Mouse (Mus musculus) gastrocnemius, postnatal 36 days (tissue): ENCODE measurements at regions not wholly inside any gene's neighbourhood (a gene's known extent, or its start where the extent isn't known, plus 50 kb on each side); places are given as distances from the start of the nearest gene placed in this dataset.

ENCODE experiments used
- DNase-seq, 2 experiments: peaks; one replicate each; pipeline ENCODE4 v3.0.0; 2022
- intact Hi-C: fragments of 180-260 bp; cut with DNase I; formaldehyde crosslinking; loops from one replicate; pipeline ENCODE4 v1.15.1; 2025

DNA sequence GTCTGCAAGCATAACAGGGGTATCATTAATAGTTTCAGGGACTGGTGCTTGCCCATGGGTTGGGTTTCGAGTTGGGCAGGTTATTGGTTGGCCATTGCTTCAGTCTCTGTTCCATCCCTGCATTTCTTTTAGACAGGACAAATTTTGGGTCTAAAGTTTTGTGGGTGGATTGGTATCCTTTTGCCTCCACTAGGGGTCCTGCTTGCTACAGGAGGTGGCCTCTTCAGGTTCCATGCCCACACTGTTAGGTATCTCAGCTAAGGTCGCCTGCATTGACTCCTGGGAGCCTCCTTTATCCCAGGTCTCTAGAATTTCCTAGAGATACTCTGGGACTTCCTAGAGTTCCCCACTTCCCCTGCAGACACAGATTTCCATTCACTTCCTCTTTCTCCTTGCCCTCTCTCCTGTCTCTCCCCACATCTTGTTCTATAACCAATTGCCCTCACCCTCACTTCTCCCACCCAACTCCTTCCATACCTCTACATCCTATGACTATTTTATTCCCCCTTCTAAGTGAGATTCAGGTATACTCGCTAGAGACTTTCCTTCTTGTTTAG, 278.2 kb downstream of the 1700017N19Rik start:
- intact Hi-C loops: no loop called here
- DNase-seq: no peak

DNA sequence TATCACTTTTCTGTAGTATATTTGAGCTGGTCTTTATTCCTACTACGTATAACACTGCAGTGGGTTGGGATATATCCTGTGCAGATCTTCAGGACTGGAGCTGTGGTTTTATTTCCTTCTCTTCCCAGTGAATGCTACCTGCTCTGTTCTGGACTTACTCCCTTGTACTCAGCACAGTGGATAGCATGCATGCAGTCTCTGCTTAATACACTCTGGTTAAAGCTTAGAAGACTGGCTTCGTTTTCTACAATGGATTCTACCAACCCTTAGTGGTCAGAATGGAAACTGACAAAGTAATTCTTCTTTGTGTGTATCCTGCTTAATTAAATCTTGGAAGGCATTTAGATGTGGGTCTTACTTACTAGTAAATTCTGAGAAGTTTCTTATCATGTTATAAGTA, 292.3 kb downstream of the 1700017N19Rik start:
- no peak for DNase-seq
- intact Hi-C loops: no loop called here

- intact Hi-C loops: no loop called here
- no peak for DNase-seq
Measured at GRCm38 (mm10) chr10:100922976-100923375, 332.7 kb downstream of the 1700017N19Rik start.

DNA sequence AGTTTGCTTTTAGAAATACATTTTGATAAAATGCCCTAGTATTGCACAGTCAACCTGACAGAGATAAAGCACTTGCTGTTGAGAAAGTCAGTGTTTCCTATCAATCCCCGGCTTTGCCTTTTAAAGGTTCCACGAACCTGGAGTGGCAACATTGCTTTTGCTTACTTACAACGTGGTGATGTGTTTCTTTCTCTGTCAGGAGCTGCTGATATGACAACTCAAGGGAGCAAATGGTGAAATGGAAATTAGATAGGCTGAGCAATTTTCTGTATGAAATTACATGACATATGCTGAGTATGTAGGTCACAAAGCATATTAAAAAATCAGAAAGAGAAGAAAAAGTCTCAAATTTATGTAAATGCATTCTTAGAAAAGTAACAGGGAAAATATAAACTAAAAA, 336.8 kb downstream of the 1700017N19Rik start:
- intact Hi-C loops: no loop called here
- DNase-seq: no peak

- DNase-seq: no peak
- intact Hi-C loops: no loop called here
Measured at GRCm38 (mm10) chr10:100931739-100932138, 341.5 kb downstream of the 1700017N19Rik start.

GRCm38 (mm10) chr10:100958371-100958770, 368.1 kb downstream of the 1700017N19Rik start:
- no peak for DNase-seq
- intact Hi-C loops: no loop called here

DNA sequence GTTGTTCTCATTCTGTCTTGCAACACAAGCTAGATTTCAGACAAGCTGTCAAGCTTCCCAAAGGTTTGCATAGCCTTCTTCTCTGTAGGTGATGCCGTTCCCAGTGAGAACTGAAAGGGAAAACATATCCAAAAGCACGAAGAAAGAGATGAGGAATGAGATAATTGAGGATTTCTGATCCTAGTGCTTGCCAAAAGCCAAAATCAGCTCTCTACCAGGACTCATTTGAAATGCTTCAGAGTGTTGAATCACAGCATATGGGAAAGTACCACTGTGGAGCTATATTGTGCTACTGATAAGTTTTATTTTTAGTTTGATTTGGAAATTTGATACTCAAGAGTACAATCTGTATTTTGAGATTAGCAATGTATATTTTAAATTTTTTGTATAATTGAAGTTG, 413.2 kb downstream of the 1700017N19Rik start:
- intact Hi-C loops: no loop called here
- no peak for DNase-seq

- no peak for DNase-seq
- intact Hi-C loops: no loop called here
Measured at GRCm38 (mm10) chr10:101004687-101005086, 414.4 kb downstream of the 1700017N19Rik start.

DNA sequence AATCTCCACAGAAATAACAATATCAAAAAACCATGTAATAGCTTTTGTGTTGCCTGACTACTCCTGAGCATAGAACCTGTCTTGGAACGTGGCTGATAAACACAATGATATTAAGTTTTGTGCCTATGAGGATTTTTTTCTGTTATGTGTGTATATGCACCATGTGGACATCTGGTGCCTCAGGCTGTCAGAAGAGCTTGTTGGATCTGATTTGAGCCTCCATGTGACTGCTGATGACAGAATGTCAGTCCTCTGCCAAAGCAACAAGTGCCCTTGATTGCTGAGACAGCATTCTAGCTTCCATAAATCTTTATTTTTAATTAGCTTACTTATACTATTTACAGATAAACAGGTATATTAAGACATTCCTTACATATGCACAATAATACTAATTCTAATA, 425.1 kb downstream of the 1700017N19Rik start:
- DNase-seq: no peak
- intact Hi-C loops: no loop called here

DNA sequence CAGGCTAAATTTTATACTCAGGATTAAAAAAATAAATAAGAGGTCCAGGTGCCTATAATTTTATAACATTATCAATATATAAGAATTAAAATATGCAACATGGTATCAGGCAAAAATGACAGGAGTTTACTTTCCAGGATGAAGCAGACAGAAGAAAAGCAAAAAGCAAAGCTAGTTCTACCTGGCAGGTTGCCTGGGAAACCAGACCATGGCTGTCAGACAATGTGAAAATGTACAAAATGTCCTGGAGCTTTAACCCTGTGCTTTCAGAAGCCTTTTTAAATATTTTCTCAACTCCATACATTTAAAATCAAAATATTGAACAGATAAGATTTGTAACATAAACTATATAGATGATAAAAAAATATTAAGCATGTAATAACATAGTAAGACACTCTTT, 448.3 kb downstream of the 1700017N19Rik start:
- DNase-seq: no peak

DNA sequence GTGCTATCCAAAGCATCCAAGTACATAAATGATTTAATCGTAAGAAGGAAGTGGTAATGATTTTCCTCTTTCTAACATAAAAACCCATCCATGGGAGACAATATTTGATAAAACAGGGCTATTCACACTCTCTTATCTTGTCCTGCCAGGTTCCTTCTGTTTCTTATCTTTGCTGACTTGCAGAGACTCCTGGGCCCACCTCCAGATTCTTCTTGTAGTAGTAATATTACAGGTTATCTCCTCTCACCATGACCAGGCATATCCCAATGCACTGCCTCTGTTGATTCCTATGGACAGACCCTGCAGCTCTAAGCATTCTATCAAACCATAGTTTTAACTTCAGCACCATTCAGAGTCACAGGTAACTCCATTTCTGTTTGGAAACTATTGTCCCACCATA, 448.8 kb downstream of the 1700017N19Rik start:
- no peak for DNase-seq

More for the DNA sequence above, 448.3 kb downstream of the 1700017N19Rik start:
- intact Hi-C loops: no loop called here

More for the DNA sequence above, 448.8 kb downstream of the 1700017N19Rik start:
- intact Hi-C loops: no loop called here
